Mouse (Mus musculus) urinary bladder, postnatal 4 days (tissue): ENCODE results near the gene Snx17.

Experiments
- DNase-seq, 2 experiments: peaks; one replicate each; pipeline ENCODE4 v3.0.0; 2021 to 2022; ENCODE audit warnings: low spot score in 2 of 2

The Snx17 gene

DNA sequence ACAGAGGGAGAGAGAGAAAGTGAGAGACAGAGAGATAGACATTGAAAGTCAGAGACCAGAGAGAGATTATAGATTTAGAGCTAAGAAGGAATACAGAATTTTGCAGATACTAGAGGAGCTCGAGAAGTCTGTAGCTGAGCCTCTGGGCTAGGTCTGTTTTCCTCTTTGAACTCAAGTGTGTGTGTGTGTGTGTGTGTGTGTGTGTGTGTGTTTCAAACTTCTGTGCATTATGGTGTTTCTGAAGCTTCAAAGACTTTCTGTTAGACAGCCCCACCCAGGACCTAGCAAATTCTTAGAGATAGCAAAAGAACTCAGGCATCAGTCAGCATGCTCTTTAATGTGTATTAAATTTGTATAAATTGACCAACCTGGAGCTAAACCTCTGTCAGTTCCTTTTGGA lies 33.6 kb downstream of the Snx17 start:
- DNase-seq: no peak

DNA sequence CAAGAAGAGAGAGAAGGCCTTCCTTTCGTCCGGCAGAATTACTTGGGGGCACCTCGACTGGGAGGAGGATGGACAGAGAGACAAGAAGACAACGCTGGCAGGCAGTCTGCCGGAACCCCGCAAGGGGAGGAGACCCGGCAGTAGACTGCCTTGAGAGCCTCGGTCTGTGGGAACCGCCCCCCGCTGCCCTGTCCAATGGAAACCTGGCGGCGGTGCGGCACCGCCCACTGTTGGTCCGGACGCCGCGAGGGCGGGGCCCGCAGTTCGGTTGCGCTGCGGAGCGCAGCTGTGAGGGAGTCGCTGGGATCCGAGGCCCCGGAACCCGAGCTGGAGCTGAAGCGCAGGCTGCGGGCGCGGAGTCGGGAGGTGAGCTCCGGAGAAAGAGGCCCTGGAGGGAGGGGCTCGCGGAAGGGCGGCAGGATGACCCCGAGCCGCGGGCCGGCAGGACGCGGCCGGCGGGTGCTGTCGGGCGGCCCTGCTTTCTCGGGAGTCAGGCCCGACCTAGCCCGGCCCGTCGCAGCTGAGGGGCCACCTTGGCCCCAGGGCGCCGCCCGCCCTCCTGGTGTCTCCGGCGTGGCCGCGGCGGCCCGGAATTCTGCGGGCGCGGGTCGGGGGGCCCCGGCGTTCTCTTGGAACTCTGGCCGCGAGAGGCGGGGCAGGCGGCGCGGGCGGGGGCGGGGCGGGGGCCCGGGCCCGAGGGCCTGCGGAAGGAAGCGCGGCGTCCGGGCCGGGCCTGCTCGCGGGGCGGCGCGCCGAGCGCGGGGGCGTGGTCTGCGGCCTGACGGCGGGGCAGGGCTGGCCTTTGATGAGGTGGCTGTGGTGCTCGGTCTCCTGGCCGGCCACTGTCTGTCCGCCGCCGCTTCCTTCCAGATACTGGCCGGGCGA lies 47.9 kb downstream of the Snx17 start, which contains the start of the genes Nrbp1 and Gm9970:
TSS of gene Nrbp1 (plus strand) at position 228 of the 885 bp plus-strand sequence.
TSS of gene Gm9970 (minus strand) at position 596 of the 885 bp plus-strand sequence.
- DNase-seq: peak; percentile 95

DNA sequence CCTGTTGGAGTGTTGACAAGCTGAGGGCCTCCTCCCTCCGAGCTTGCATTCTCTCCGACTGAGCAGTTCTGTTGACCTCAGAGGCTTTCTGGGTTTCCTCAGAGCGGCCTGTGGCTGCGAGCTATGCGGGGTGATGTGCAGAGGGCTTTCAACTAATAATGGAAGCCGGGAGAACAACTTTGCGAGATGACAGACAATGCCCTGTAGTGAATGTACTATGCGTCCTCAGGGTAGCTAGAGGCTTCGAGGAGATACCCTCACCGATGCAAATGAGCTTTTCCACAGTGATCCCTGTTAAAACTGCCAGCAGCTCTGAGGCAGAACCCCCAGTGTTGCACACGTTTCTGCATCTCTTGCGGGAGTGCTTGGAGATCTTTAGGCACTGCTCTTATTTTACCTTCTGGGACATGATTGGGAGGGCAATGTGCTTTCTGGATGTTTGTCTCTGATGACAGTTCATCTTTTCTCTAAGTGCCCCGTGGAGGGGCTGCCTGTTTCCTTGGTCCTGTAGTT lies 48.6 kb downstream of the Snx17 start:
- no peak for DNase-seq

DNA sequence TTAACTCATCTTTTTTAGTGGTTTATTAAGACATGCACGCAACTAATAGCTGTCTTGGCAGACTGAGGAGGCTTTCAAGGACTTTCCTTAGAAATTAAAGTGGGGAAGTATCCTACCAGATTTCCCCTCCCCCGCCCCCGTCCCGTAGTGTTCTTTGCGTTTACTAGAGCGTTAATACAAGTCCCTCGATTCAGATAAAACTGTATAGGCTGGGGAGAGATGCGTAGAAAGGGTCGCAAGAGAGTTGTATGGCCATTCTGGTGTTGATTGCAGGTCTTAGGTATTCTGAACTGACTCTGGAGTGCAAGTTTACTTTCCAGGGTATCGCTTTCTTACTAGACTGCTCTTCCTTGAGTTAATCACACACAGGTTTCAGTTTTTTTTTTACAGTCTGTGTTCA lies 49.2 kb downstream of the Snx17 start:
- DNase-seq: no peak
